Comparison of ENCODE assay signal across 8 mouse cellular contexts in genomic region chr16:94269635-94270034, GRCm38 (mm10). TPM values are rescaled to one million over a fixed set of nuclear protein-coding genes. Genes with fewer than 3 reads are reported as not detected.
DNase-seq lines count a peak whose midpoint lies in the region; ATAC-seq lines count a peak whose summit lies in the region.

No protein-coding gene starts in this region.

- no peak overlapping the region; the same call in 1 of the 2 replicates for H3K9ac ChIP-seq in hindbrain, embryonic 13.5 days

- no peak overlapping the region for H3K27ac ChIP-seq in hindbrain, embryonic 13.5 days

- no peak overlapping the region for H3K4me3 ChIP-seq in hindbrain, embryonic 13.5 days

- H3K9me3 ChIP-seq in hindbrain, embryonic 13.5 days, result no peaks in the 10 kb centered on the region

- ATAC-seq in hindbrain, embryonic 13.5 days (ENCODE audit: low FRiP score), result peak; percentile 62

- peak; percentile 84 for DNase-seq in R1 (ENCODE audit: low read depth, low spot score)
- peak; percentile 92 to 96 for DNase-seq in cerebellum, postnatal 25 days
- DNase-seq in frontal cortex, postnatal 25 days (ENCODE audit: low spot score in 2 of 2), result peak; percentile 87 to 89
- DNase-seq in layer of hippocampus, postnatal 10 days (ENCODE audit: low spot score in 2 of 2), result peak; percentile 93
- DNase-seq in lung, postnatal 10 days, result peak; percentile 93
- peak; percentile 80 for DNase-seq in ovary, postnatal 36 days (ENCODE audit: low spot score)
- DNase-seq in thymus, postnatal 36 days, result peak; percentile 69 to 74

- 0 out of 2 replicates have a peak, but pooled peaks cover 2% of the 10 kb centered on the region for H3K4me1 ChIP-seq in hindbrain, embryonic 13.5 days (replicated peaks)

- no peaks in the 10 kb centered on the region for H3K27me3 ChIP-seq in hindbrain, embryonic 13.5 days

- peaks cover 6% of the 10 kb centered on the region for H3K36me3 ChIP-seq in hindbrain, embryonic 13.5 days

- WGBS in hindbrain, embryonic 13.5 days, result 6% methylated on average over 9 of the region's 9 CpGs

- peak overlapping the region; percentile 34 for H3K4me2 ChIP-seq in hindbrain, embryonic 13.5 days

RNA-seq across cellular contexts. Expression of gene Hlcs, which starts 43.7 kb away (rescaled TPM):
- polyA plus RNA-seq in hindbrain, embryonic 13.5 days (2015; fragmentation: Nextera tagmentation; extraction: Ambion mirVana), result 8.0 and 9.3 TPM in 2 replicates
- 10 to 100 TPM; 12.1 to 14.1 TPM for total RNA-seq in layer of hippocampus, postnatal 10 days (2021)

RNA-seq across cellular contexts. Expression of gene Ripply3, which starts 58.6 kb away (rescaled TPM):
- polyA plus RNA-seq in hindbrain, embryonic 13.5 days (2015; fragmentation: Nextera tagmentation; extraction: Ambion mirVana), result 1.8 and 2.7 TPM in 2 replicates
- total RNA-seq in layer of hippocampus, postnatal 10 days (2021), result under 1 TPM; 0.32 to 0.42 TPM
